Mouse (Mus musculus) ES-Bruce4 (cell line): ENCODE measurements around the gene Amotl2. TPM values are rescaled to one million over a fixed set of nuclear protein-coding genes. Genes with fewer than 3 reads are reported as not detected.

Experiments used
- H3K27ac ChIP-seq: 2 replicates; pipeline ENCODE4 v1.5.1; 2012; ENCODE audit warnings: low read length, inconsistent platforms; ENCODE audit not compliant: insufficient read depth
- H3K27me3 ChIP-seq: 2 replicates; pipeline ENCODE4 v1.6.1; 2012; ENCODE audit warnings: mild to moderate bottlenecking, low read length, inconsistent platforms; ENCODE audit not compliant: control insufficient read depth, poor library complexity, insufficient read depth, severe bottlenecking
- H3K36me3 ChIP-seq: 2 replicates; pipeline ENCODE4 v1.6.1; 2012; ENCODE audit warnings: inconsistent platforms, mild to moderate bottlenecking, low read length, moderate library complexity; ENCODE audit not compliant: control insufficient read depth, poor library complexity, insufficient read depth, severe bottlenecking
- H3K4me1 ChIP-seq: one replicate; pipeline ENCODE4 v1.8.1; 2011; ENCODE audit warnings: low read length; ENCODE audit not compliant: control insufficient read depth, insufficient read depth
- H3K4me3 ChIP-seq: 2 replicates; pipeline ENCODE4 v1.5.1; 2011; ENCODE audit warnings: low read depth, mild to moderate bottlenecking, low read length
- H3K9ac ChIP-seq: 2 replicates; pipeline ENCODE4 v1.6.1; 2012; ENCODE audit warnings: low read depth, mild to moderate bottlenecking, inconsistent platforms; ENCODE audit not compliant: poor library complexity, severe bottlenecking
- H3K9me3 ChIP-seq: replicated peaks from 2 replicates; pipeline ENCODE4 v1.6.1; 2012; ENCODE audit warnings: mild to moderate bottlenecking, low read length, inconsistent platforms; ENCODE audit not compliant: control insufficient read depth, poor library complexity, insufficient read depth, severe bottlenecking
- CTCF ChIP-seq: IDR thresholded peaks from one replicate; pipeline ENCODE4 v1.8.1; 2011; ENCODE audit warnings: low read depth, low read length
- EP300 ChIP-seq: IDR thresholded peaks from 2 replicates; pipeline ENCODE4 v1.6.1; 2011; ENCODE audit warnings: low read depth, low read length; ENCODE audit not compliant: insufficient read depth
- POLR2A ChIP-seq: IDR thresholded peaks from one replicate; pipeline ENCODE4 v1.8.1; 2011; ENCODE audit warnings: low read length; ENCODE audit not compliant: insufficient read depth
- polyA plus RNA-seq: library from polyadenylated mRNA; stranded (reverse); fragments of >200 nt; gene quantifications from 2 replicates; pipeline ENCODE4 v1.2.4, GENCODE M21; 2011; ENCODE audit warnings: low read depth; ENCODE audit not compliant: missing spikeins, insufficient read depth, insufficient read length

Gene Amotl2
- polyA plus RNA-seq, 1 experiment, result 227 TPM

GRCm38 (mm10) chr9:102709504-102710135 lies 6.9 kb upstream of the Amotl2 start:
- TF ChIP-seq CTCF, result no peak
- TF ChIP-seq EP300, result no peak
- TF ChIP-seq POLR2A, result no peak
- Histone ChIP-seq H3K36me3 (no peaks in the 10 kb centered on the region), H3K27ac (no peak overlapping the region), H3K4me3 (no peak overlapping the region), H3K27me3 (no peaks in the 10 kb centered on the region), H3K9ac (no peak overlapping the region), H3K9me3 (no peaks in the 10 kb centered on the region), H3K4me1 (peaks cover 4% of the 10 kb centered on the region)

DNA sequence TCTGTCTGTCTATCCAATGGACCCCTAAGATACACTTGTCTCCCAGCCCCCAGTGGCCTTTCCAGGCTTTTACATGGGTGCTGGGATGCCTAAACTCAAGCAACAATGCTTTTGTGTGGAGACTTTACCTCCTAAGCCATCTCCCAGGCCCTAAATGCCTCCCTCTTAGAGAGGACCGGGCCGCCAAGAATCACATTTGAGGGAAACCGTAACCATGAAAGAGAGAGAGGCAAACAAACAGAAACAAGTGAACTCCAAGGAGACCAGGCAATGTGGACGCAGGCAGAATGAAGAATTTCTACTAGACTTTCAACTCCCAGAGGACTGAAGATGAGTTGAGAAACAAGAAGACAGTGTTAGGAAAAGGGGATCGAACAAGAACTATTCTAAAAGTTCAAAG lies 6.0 kb upstream of the Amotl2 start:
- H3K9ac ChIP-seq, result no peak overlapping the region
- H3K27me3 ChIP-seq, result no peaks in the 10 kb centered on the region
- TF ChIP-seq EP300, result no peak
- no peak for TF ChIP-seq CTCF
- TF ChIP-seq POLR2A, result no peak
- no peaks in the 10 kb centered on the region for H3K36me3 ChIP-seq
- H3K4me1 ChIP-seq, result peaks cover 9% of the 10 kb centered on the region
- no peaks in the 10 kb centered on the region for H3K9me3 ChIP-seq
- no peak overlapping the region for H3K4me3 ChIP-seq
- no peak overlapping the region for H3K27ac ChIP-seq

DNA sequence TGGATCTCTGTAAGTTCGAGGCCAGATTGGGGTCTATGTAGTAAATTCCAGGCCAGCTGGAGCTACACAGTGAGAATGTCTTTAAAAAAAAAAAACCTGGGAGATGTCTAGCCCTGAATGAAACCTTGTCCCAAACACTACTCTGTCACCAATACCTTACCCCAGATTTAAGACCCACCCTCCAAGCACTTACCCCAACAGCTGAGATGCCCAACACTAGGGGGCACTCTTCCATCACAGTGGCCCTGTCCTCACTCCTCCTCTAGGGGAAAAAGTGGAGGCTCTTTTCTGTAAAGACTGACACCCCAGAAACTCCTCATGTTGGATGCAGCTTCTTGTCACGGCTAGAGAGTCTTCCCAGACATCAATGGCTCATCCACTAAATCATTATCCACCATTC lies 2.7 kb upstream of the Amotl2 start:
- Histone ChIP-seq H3K4me3 (no peak overlapping the region), H3K27ac (no peak overlapping the region), H3K9ac (no peak overlapping the region), H3K36me3 (no peaks in the 10 kb centered on the region), H3K9me3 (no peaks in the 10 kb centered on the region), H3K4me1 (peaks cover 10% of the 10 kb centered on the region), H3K27me3 (no peaks in the 10 kb centered on the region)
- TF ChIP-seq EP300 (no peak), POLR2A (no peak), CTCF (peak; percentile 84)

GRCm38 (mm10) chr9:102714893-102715505 lies 1.5 kb upstream of the Amotl2 start:
- Histone ChIP-seq H3K9me3 (no peaks in the 10 kb centered on the region), H3K27me3 (no peaks in the 10 kb centered on the region), H3K4me1 (peaks cover 12% of the 10 kb centered on the region), H3K4me3 (no peak overlapping the region), H3K36me3 (no peaks in the 10 kb centered on the region), H3K27ac (peak overlapping the region; percentile 86), H3K9ac (no peak overlapping the region)
- TF ChIP-seq POLR2A (no peak), EP300 (peak; percentile 82)

GRCm38 (mm10) chr9:102715506-102715900 lies 969 bp upstream of the Amotl2 start:
- H3K9ac ChIP-seq, result no peak overlapping the region
- no peak overlapping the region for H3K4me3 ChIP-seq
- TF ChIP-seq EP300, result no peak
- no peak for TF ChIP-seq POLR2A
- TF ChIP-seq CTCF, result no peak
- H3K27ac ChIP-seq, result peak overlapping the region; percentile 86
- H3K9me3 ChIP-seq, result no peaks in the 10 kb centered on the region
- no peaks in the 10 kb centered on the region for H3K27me3 ChIP-seq
- H3K4me1 ChIP-seq, result peaks cover 12% of the 10 kb centered on the region
- peaks cover 4% of the 10 kb centered on the region for H3K36me3 ChIP-seq

DNA sequence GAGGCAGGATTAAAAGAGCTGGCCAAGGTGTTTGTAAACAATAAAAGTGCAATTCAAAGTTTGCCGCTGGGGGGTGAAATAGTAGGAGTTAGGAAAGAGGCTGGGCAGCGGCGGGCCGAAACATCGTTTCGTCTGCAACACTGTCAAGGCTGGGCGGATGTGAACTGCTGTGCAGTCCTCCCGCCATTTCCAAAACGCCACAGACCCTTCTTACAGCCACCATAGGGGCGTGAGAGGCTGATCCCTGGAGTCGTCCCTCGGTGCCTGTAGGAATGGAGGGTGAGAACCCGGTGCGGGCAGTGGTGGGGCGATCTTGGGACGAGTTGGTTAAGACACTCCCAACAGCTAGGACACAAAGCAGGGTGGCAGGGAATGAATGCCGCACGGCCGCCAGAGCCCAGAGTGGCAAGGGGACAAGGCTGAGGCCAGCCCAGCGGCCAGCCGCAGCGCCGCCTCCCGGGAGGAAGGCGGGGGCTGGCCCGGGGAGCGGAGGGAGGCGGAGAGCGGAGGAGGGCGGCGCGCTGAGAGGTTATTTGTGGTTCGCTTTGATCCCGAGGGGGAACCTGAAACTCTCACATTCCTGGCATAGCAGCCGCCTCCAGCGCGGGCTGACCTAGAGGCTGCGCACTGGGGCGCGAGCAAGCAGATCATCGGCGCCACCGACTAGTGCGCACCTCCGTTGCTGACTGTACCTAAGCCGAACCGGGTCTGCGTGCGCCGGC lies 853 bp downstream of the Amotl2 start:
- peak overlapping the region; percentile 84 for H3K4me3 ChIP-seq
- H3K4me1 ChIP-seq, result peaks cover 19% of the 10 kb centered on the region
- H3K27ac ChIP-seq, result peak overlapping the region; percentile 83
- H3K36me3 ChIP-seq, result peaks cover 22% of the 10 kb centered on the region
- TF ChIP-seq CTCF, result no peak
- peak; percentile 92 for TF ChIP-seq EP300
- peak; percentile 73 for TF ChIP-seq POLR2A
- peak overlapping the region; percentile 74 for H3K9ac ChIP-seq
- H3K9me3 ChIP-seq, result no peaks in the 10 kb centered on the region
- no peaks in the 10 kb centered on the region for H3K27me3 ChIP-seq
